Mouse (Mus musculus): ENCODE measurements around the gene Cdpf1. TPM values are rescaled to one million over a fixed set of nuclear protein-coding genes. Genes with fewer than 3 reads are reported as not detected.

Gene Cdpf1
- polyA plus RNA-seq, 1 experiment: not detected

DNA sequence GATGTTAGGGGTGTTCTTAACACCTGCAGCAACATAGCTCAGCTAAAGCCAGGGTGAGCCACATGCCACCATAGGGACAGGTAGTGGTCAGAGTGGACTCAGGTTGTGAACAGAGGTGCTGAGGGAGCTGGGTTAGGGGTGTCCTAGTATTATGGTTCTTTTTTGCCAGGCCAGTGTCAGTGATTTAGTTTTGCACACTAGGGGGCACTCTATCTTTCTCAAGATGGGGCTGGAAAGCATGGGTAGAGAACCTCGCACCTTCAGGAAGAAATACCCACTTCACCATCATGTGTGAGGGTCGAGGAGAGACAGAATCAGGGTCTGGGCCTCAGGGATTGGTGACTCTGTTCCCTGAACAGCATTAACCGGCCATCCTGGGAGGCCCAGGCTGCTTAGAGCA, 23.8 kb upstream of the Cdpf1 start:
- no peak for TF ChIP-seq POLR2A (IDR thresholded peaks at IDR 0.05; ENCODE audit: insufficient read depth, low read depth, low read length)
- no peak for TF ChIP-seq CTCF (IDR thresholded peaks at IDR 0.05; ENCODE audit: insufficient read depth, low read depth, low read length)
- peaks cover 13% of the 10 kb centered on the region for H3K4me1 ChIP-seq (ENCODE audit: control insufficient read depth, insufficient read depth, low read length)
- no peak overlapping the region for H3K4me3 ChIP-seq (ENCODE audit: insufficient read depth, low read depth, low read length)
- no peak overlapping the region for H3K27ac ChIP-seq (ENCODE audit: insufficient read depth, low read depth, low read length)
- 70% methylated on average over 3 of the region's 3 CpGs for WGBS

GRCm38 (mm10) chr15:85832599-85832998, 21.1 kb upstream of the Cdpf1 start:
- Histone ChIP-seq H3K4me3 (ENCODE audit: insufficient read depth, low read depth, low read length) (peak overlapping the region; percentile 86), H3K4me1 (ENCODE audit: control insufficient read depth, insufficient read depth, low read length) (peaks cover 13% of the 10 kb centered on the region), H3K27ac (ENCODE audit: insufficient read depth, low read depth, low read length) (no peak overlapping the region)
- 52% methylated on average over 8 of the region's 8 CpGs for whole genome bisulfite sequencing
- TF ChIP-seq CTCF (IDR thresholded peaks at IDR 0.05; ENCODE audit: insufficient read depth, low read depth, low read length) (no peak), POLR2A (IDR thresholded peaks at IDR 0.05; ENCODE audit: insufficient read depth, low read depth, low read length) (no peak)

- Histone ChIP-seq H3K4me1 (ENCODE audit: control insufficient read depth, insufficient read depth, low read length) (peaks cover 13% of the 10 kb centered on the region), H3K4me3 (ENCODE audit: insufficient read depth, low read depth, low read length) (peak within 1 kb of the TSS; percentile 86), H3K27ac (ENCODE audit: insufficient read depth, low read depth, low read length) (no peak within 1 kb of the TSS; the same call in 1 of the 2 replicates)
- TF ChIP-seq POLR2A (IDR thresholded peaks at IDR 0.05; ENCODE audit: insufficient read depth, low read depth, low read length) (peak; percentile 74), CTCF (IDR thresholded peaks at IDR 0.05; ENCODE audit: insufficient read depth, low read depth, low read length) (peak; percentile 11; the same call in 1 of the 2 replicates)
- WGBS: under 1% methylated on average over 27 of the region's 27 CpGs
These were observed 20.6 kb upstream of the Cdpf1 start, which contains the start of gene Ttc38 for GRCm38 (mm10) chr15:85831954-85832590. Gene Ttc38, plus strand, starts transcription at chr15:85832306.

DNA sequence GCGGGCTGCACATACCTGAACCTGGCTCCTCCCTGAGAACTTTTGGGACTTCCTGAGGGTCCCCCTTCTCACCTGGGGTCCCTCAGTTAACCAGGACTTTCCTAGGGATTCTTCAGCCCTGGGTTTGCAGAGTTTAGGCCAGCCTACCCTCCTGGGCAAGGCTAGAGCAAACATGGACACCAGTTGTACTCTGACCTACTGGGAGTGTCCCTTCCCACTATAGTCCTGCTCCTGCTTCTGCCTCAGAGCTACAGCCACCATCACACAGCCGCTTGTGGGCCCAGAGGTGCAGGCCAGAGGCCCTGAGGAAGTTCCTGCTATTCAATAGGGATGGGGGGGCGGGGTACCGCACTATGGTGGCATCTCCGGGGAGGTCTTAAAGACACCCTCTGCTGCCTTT, 18.0 kb upstream of the Cdpf1 start:
- TF ChIP-seq POLR2A (IDR thresholded peaks at IDR 0.05; ENCODE audit: insufficient read depth, low read depth, low read length): no peak
- TF ChIP-seq CTCF (IDR thresholded peaks at IDR 0.05; ENCODE audit: insufficient read depth, low read depth, low read length): no peak
- peaks cover 13% of the 10 kb centered on the region for H3K4me1 ChIP-seq (ENCODE audit: control insufficient read depth, insufficient read depth, low read length)
- 76% methylated on average over 5 of the region's 5 CpGs for WGBS
- H3K27ac ChIP-seq (ENCODE audit: insufficient read depth, low read depth, low read length): no peak overlapping the region
- no peak overlapping the region for H3K4me3 ChIP-seq (ENCODE audit: insufficient read depth, low read depth, low read length)

- 82% methylated on average over 4 of the region's 4 CpGs for WGBS
- Histone ChIP-seq H3K4me3 (ENCODE audit: insufficient read depth, low read depth, low read length) (no peak overlapping the region), H3K27ac (ENCODE audit: insufficient read depth, low read depth, low read length) (no peak overlapping the region), H3K4me1 (ENCODE audit: control insufficient read depth, insufficient read depth, low read length) (peaks cover 13% of the 10 kb centered on the region)
- TF ChIP-seq POLR2A (IDR thresholded peaks at IDR 0.05; ENCODE audit: insufficient read depth, low read depth, low read length): no peak
- TF ChIP-seq CTCF (IDR thresholded peaks at IDR 0.05; ENCODE audit: insufficient read depth, low read depth, low read length): no peak
These were observed 16.6 kb upstream of the Cdpf1 start for GRCm38 (mm10) chr15:85828071-85828470.

- Histone ChIP-seq H3K4me3 (ENCODE audit: insufficient read depth, low read depth, low read length) (no peak overlapping the region), H3K4me1 (ENCODE audit: control insufficient read depth, insufficient read depth, low read length) (peaks cover 7% of the 10 kb centered on the region), H3K27ac (ENCODE audit: insufficient read depth, low read depth, low read length) (no peak overlapping the region)
- 82% methylated on average over 5 of the region's 5 CpGs for WGBS
- TF ChIP-seq CTCF (IDR thresholded peaks at IDR 0.05; ENCODE audit: insufficient read depth, low read depth, low read length) (no peak), POLR2A (IDR thresholded peaks at IDR 0.05; ENCODE audit: insufficient read depth, low read depth, low read length) (no peak)
These were observed 15.2 kb upstream of the Cdpf1 start for GRCm38 (mm10) chr15:85826676-85827075.

GRCm38 (mm10) chr15:85822011-85822359, 10.5 kb upstream of the Cdpf1 start:
- peak overlapping the region; percentile 57 for H3K4me3 ChIP-seq (ENCODE audit: insufficient read depth, low read depth, low read length)
- H3K4me1 ChIP-seq (ENCODE audit: control insufficient read depth, insufficient read depth, low read length): peaks cover 11% of the 10 kb centered on the region
- no peak overlapping the region for H3K27ac ChIP-seq (ENCODE audit: insufficient read depth, low read depth, low read length)
- no peak for TF ChIP-seq CTCF (IDR thresholded peaks at IDR 0.05; ENCODE audit: insufficient read depth, low read depth, low read length)
- no peak for TF ChIP-seq POLR2A (IDR thresholded peaks at IDR 0.05; ENCODE audit: insufficient read depth, low read depth, low read length)
- WGBS: 31% methylated on average over 4 of the region's 4 CpGs

- TF ChIP-seq CTCF (IDR thresholded peaks at IDR 0.05; ENCODE audit: insufficient read depth, low read depth, low read length) (no peak), POLR2A (IDR thresholded peaks at IDR 0.05; ENCODE audit: insufficient read depth, low read depth, low read length) (no peak)
- 3% methylated on average over 65 of the region's 65 CpGs for WGBS
- Histone ChIP-seq H3K4me3 (ENCODE audit: insufficient read depth, low read depth, low read length) (peak within 1 kb of the TSS; percentile 57), H3K4me1 (ENCODE audit: control insufficient read depth, insufficient read depth, low read length) (peaks cover 11% of the 10 kb centered on the region), H3K27ac (ENCODE audit: insufficient read depth, low read depth, low read length) (no peak within 1 kb of the TSS)
These were observed 9.9 kb upstream of the Cdpf1 start, which contains the start of gene Pkdrej for GRCm38 (mm10) chr15:85821203-85822010. Gene Pkdrej, minus strand, starts transcription at chr15:85821734.

- 0 out of 2 replicates have a peak, but pooled peaks cover 3% of the 10 kb centered on the region for H3K4me1 ChIP-seq (ENCODE audit: control insufficient read depth, insufficient read depth, low read length)
- TF ChIP-seq POLR2A (IDR thresholded peaks at IDR 0.05; ENCODE audit: insufficient read depth, low read depth, low read length): no peak
- no peak for TF ChIP-seq CTCF (IDR thresholded peaks at IDR 0.05; ENCODE audit: insufficient read depth, low read depth, low read length)
- no peak overlapping the region for H3K27ac ChIP-seq (ENCODE audit: insufficient read depth, low read depth, low read length)
- WGBS: 61% methylated on average over 10 of the region's 10 CpGs
- no peak overlapping the region for H3K4me3 ChIP-seq (ENCODE audit: insufficient read depth, low read depth, low read length)
These were observed 1.9 kb upstream of the Cdpf1 start for GRCm38 (mm10) chr15:85813428-85813827.
